Mouse (Mus musculus) monocyte, adult 5-6 weeks (primary cell): ENCODE data around the gene Ldhb. TPM values are rescaled to one million over a fixed set of nuclear protein-coding genes. Genes with fewer than 3 reads are reported as not detected.
"Not testable (repeated sequence)": the region's sequence is repeated elsewhere in the genome, so short reads cannot be mapped to it uniquely, and the experiment has no call there.

Experiments
- ATAC-seq: fragments of 153-309, 156-312 bp; replicated peaks from 2 replicates; pipeline ENCODE4 v1.8.0; 2017; ENCODE audit warnings: mild to moderate bottlenecking; ENCODE audit not compliant: low TSS enrichment, insufficient number of reproducible peaks, severe bottlenecking, poor library complexity, low FRiP score
- total RNA-seq: library from RNA; stranded (forward); fragments of 200-1000, 200-491, 200-594 nt; gene quantifications from 3 replicates; pipeline ENCODE4 v1.2.3, GENCODE M21; 2017

Gene Ldhb
- total RNA-seq, 1 experiment from 2014 or later: 10.0 TPM

DNA sequence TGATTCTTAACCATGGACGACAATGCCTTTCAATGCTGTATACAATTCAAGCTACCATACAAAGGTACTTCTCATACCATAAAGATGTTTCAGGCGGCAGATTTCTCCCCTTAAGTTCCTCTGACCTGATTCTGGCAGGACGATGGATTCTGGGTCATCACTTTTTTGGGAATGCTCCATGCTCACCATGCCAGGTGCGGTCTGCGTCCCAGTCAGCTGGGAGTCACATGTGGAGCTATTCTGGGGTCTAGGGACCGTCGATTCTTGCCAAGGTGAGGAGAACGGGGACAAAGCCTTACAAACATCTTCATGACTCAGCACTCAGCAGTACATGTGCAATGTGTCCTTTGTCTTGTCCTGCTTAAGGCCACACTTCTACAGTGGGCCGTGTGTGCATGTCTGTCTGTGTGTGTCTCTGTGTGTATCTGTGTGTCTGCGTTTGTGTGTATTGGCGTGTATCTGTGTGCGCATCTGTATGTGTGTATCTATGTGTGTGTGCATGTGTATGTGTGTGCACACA is 13.9 kb upstream of the Ldhb start:
- no peak for ATAC-seq

GRCm38 (mm10) chr6:142519110-142519509 is 11.4 kb upstream of the Ldhb start:
- ATAC-seq: 0 out of 2 replicates have a peak, but pooled peaks have one; percentile 32

DNA sequence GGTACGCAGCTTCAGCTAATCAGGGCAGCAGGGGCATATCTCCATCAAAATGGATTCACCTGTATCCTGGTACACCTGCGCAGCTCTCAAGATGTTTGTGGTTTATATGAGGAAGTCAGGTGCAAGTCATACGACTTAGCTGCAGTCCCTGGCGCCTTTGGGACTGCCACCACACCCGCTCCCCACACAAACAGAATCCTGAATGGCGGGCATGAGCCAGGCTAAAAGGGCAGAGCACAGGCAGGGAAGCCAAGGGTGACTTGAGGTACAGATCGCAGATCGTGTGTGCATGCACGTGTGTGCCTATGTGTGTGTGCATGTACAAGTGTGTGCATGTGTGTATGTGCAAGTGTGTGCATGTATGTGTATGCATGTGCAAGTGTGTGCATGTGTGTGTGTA is 7.6 kb upstream of the Ldhb start:
- ATAC-seq: not testable (repeated sequence)

GRCm38 (mm10) chr6:142514912-142515311 is 7.2 kb upstream of the Ldhb start:
- no peak for ATAC-seq

GRCm38 (mm10) chr6:142512902-142513301 is 5.1 kb upstream of the Ldhb start:
- no peak for ATAC-seq

DNA sequence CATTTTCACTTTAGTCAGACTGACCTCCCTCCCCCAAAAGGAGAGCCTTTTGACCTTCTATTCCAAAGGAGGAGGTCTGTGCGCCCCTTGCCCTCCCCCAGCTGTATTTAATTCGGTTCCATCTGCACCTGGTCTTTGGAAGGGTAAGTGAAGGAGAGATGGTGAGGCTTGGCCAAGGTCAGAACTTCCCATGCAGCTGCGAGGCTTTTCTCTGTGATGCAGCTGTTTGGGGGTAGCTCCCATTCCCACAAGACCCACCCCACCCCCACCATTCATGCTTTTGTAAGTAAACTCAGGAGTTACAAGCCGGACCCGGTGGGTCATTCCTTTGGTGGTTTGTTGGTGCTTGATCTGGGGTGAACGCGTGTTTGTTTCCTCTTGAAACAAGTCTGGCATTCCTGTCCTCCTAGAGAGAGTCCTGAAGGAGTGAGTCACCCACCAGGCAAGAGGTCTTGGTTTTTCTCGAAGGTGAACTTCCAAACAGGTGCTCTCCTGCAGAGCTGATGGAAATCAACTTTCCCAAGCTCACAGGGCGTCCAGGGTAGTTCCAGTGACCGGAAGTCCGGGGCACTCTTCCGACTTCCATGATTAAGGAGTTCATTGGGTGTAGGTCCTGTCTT is 3.9 kb upstream of the Ldhb start:
- ATAC-seq: no peak

- no peak; the same call in 1 of the 2 replicates for ATAC-seq
Measured at GRCm38 (mm10) chr6:142508663-142509062, 906 bp upstream of the Ldhb start.

- no peak for ATAC-seq
Measured at GRCm38 (mm10) chr6:142507033-142507784, 548 bp downstream of the Ldhb start.

DNA sequence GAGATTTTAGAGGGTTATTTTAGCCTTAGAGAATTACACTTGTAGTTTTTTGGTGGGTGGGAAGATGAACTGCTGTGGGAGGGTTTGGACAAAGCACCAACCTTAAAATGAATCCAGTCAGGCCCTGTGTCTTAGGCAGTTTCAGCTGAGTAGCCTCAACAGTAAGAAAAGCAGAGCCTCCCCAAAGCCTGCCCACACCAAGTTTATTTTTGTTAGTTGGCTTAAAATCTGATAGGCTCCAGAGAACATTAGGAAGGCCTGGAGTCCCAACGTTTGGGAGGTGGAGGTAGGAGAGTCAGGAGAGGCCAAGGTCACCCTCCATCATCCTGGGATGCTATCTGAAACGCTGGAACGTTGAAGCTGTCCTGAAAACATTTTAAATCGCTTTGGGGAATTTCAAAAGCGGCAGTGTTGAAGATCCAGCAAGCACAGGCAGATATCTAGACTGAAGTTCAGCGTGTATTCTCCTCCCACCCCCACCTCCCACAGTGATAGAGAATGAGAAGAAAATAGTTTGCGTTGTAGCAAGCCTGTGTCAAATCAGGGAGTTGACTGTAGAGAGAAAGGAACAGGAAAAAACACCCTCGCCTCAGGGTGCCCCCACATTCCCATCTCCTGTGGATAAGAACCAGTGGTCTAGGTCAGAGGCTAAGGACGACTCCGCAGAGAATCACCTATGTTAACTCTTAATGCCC is 1.3 kb downstream of the Ldhb start:
- no peak for ATAC-seq

DNA sequence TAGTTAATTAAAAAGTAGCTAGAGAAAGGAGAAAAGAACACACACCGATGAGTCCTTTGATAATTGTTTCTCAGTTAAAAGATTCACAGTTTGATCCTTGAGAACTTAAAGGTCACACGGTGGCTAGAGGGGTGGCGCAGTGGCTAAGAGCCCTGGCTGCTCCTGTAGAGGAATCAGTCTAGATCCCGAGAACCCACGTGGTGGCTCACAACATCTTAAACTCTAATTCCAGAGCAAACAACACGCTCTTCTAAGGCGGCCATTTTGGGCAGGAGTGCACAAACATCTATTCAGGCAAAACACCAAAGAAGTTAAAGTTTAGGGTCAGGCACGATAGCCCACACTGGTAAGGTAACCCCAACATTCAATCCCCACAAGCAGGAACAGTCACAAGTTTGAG is 4.2 kb downstream of the Ldhb start:
- ATAC-seq: no peak

DNA sequence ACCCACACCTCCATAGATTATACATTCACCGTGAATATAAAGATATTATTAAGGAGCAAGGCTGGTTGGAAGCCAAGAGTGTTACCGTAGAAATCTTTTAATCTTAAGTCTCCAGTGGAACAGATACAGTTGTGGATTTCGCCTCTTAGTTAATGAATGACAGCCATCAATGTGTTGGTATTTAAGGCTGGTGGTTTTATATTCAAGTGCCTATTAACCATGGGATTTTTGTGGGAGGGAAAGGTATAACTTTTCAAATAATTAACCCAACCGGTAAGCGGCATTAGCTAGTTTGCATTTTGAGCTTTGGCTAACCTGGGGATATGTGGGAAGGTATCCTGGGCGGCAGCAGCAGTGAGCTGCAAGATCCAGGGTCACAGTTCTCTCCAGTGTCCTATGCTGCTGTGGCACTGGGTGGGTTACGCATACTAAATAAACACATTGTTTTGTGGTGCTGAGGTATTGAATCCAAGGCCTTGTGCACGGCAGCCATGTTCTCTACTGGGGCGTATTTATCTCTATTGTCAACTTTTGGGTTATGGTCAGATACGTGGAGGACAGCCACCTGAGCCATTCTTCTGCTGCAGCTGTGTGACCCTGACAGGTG is 5.1 kb downstream of the Ldhb start:
- ATAC-seq: no peak

GRCm38 (mm10) chr6:142490114-142490513 is 17.6 kb downstream of the Ldhb start:
- ATAC-seq: not testable (repeated sequence)

- ATAC-seq: no peak
Measured at GRCm38 (mm10) chr6:142487638-142488037, 20.1 kb downstream of the Ldhb start.

DNA sequence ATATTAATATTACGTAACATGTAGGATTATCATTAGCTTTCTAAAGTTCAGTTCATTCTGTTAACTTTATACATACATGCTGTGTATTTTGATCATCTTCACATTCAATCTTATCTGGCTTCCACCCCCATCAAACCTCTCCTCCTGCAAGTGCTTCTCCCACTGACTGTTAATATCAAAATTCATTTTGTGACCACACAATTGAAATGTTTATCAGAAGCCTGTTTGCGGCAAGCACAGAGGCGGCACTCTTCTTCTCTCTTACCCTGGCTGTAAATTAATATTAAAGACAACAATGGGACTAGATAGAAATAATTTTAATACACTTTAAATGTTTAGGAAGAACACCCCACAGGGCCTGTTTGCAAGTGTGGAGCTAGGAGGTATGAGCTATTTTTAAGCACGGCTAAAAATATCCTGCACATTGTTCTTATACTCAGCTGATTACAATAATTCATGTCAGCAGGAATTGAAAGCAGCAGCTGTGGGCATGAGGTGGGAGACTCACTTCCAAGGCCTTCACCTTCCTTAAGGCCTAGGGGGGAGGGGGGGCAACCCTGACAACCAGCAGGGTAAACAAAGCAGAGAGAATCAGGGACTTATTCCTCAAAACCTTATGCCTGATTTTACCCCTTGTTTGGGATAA is 22.2 kb downstream of the Ldhb start:
- ATAC-seq: no peak

DNA sequence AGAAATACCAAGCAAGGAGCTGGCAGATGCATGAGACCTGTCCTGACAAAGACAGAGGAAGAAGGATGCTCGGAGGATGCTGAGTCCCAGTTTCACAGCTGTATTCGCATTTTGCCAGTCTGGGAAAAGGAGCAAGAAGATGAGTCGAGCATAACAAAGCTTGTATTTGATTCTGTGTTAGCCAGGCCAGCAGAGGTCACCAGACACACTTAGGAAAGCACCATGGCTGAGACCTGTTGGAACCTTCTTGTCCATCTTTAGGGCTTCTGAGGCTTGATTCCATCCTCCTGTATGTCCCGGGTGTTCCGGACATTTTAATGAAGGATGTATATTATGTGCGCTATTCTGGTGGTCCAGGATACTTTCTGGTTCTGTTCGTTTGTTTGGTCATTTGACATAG is 30.5 kb downstream of the Ldhb start:
- no peak for ATAC-seq

DNA sequence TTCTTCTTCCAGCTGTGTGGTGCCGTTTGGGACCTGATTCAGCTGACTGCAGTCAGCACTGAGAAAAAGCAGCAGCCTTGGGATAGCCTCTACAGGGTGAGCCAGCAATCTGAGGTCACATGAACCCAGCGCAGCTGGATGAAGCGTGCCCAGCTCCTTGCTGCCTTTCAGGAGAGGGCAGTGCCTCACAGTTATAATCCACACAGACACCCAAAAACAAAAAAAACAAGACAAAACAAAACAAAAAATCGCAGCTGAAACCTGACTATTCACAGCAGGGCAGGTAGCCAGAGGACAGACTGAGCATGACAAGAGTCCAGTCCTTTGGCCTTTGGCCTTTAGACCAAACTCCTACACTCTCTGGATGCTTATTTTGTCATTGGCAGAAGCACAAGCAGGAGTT is 35.0 kb downstream of the Ldhb start, which contains the start of gene Gys2:
Gene Gys2 (minus strand): TSS at position 309 of the 403 bp plus-strand sequence.
- no peak for ATAC-seq

- no peak for ATAC-seq
Measured at GRCm38 (mm10) chr6:142471141-142471540, 36.6 kb downstream of the Ldhb start.

DNA sequence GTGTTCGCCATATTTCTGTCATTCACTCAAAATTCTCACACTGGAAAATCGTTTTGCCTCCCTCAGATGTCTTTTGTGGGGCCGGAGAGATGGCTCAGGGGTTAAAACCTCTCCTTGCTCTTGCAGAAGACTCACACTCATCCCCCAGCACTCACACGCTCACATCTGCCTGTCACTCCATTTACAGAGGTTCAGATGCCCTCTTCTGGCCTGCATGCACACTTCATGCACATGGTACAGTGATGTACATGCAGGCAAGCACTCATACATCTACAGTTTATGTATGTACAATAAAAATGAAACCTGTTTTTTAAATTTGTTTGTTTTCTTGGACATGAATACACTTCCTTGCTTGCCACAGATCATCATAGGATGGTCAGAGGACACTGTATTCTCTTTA is 38.2 kb downstream of the Ldhb start:
- ATAC-seq: no peak

GRCm38 (mm10) chr6:142462194-142462593 is 45.6 kb downstream of the Ldhb start:
- ATAC-seq: no peak
